Mouse (Mus musculus) E14TG2a.4 (cell line): ENCODE measurements at regions not wholly inside any gene's neighbourhood (a gene's known extent, or its start where the extent isn't known, plus 50 kb on each side); places are given as distances from the start of the nearest gene placed in this dataset.
A peak's percentile ranks its signal among the peaks of the same experiment; 100 is the strongest.

ENCODE experiments used
- H3K27me3 ChIP-seq: 2 replicates; pipeline ENCODE4 v1.6.1; 2014; ENCODE audit warnings: low read length, control low read depth; ENCODE audit not compliant: insufficient read depth
- H3K36me3 ChIP-seq: 2 replicates; pipeline ENCODE4 v1.6.1; 2014; ENCODE audit warnings: low read length, control low read depth; ENCODE audit not compliant: insufficient read depth
- H3K4me1 ChIP-seq: replicated peaks from 2 replicates; pipeline ENCODE4 v1.6.1; 2014; ENCODE audit warnings: low read depth, low read length, control low read depth
- H3K4me3 ChIP-seq: replicated peaks from 2 replicates; pipeline ENCODE4 v1.5.1; 2014; ENCODE audit warnings: mild to moderate bottlenecking, low read length
- H3K9me3 ChIP-seq: 2 replicates; pipeline ENCODE4 v1.6.1; 2014; ENCODE audit warnings: low read length, control low read depth
- CTCF ChIP-seq: conservative IDR thresholded peaks from 2 replicates; pipeline ENCODE4 v1.5.1; 2014; ENCODE audit warnings: low read length
- NANOG ChIP-seq: IDR thresholded peaks from 2 replicates; pipeline ENCODE4 v1.6.1; 2014; ENCODE audit warnings: borderline replicate concordance, low read length, mixed read lengths
- POU5F1 ChIP-seq: IDR thresholded peaks from 2 replicates; pipeline ENCODE4 v1.6.1; 2014; ENCODE audit warnings: low read length, borderline replicate concordance

DNA sequence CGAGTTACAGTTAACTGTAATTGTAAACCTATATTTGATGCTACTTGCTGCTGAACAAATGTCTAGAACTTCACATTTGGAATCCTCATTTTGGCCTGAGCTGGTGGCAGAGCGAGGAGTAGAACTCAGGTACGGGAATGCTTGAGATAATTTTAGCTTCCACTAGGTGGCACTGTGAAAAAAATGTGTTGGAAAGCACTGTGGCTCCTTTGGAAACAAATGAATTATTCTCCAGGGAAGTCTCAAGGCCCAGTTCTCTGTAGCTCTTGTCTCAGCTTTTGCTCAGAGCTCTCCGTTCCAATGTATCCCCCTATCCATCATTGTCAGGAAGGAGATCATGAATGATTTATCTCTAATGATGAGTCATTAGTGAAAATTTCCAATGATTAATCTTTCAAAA is 114.7 kb upstream of the Kcna4 start:
- Histone ChIP-seq H3K4me3 (no peak overlapping the region), H3K27me3 (no peaks in the 10 kb centered on the region), H3K36me3 (no peaks in the 10 kb centered on the region), H3K9me3 (no peaks in the 10 kb centered on the region), H3K4me1 (no peaks in the 10 kb centered on the region)
- TF ChIP-seq NANOG (no peak), CTCF (peak; percentile 38)

DNA sequence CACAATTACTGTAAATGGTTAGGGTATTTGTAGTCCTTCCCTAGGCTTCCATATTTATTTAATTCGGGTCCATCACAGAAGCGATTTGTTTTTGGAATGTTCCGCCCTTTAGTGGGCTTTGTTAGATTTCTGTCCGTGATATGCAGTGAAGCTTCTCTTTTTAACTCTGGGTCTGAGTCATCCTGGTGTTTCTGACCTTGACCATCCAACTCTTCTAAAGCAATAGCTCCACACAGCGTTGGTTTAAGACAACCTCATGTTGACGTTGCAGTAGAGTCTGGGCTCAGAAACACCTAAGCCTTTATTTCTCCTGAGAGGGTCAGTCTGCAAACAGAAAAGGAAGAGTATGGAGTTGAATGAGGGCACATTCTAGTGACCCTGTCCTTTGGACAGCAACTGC is 107.4 kb upstream of the Kcna4 start:
- no peak for TF ChIP-seq NANOG
- no peak for TF ChIP-seq CTCF
- TF ChIP-seq POU5F1: no peak
- no peaks in the 10 kb centered on the region for H3K27me3 ChIP-seq
- no peak overlapping the region for H3K4me3 ChIP-seq
- no peaks in the 10 kb centered on the region for H3K4me1 ChIP-seq
- H3K36me3 ChIP-seq: no peaks in the 10 kb centered on the region
- H3K9me3 ChIP-seq: no peaks in the 10 kb centered on the region

DNA sequence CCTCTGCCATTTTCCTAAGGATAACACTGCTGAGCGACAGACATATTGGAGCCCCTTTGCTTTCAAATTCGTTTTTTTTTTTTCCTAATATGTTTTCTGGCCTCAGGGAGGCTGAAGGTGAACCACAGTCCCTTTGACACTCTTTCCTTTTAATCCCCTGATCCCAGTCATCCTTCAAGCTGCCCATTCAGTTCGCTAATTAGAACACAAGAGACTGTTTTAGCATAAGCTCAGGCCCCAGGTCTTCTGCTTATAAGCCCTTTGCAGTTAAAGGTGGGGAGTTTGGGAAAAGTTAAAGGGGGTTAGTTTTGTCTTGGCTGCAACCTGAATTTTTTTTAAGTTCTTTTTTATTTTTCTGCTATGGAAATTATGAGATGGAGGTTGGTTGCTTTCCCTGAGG is 105.6 kb upstream of the Kcna4 start:
- no peaks in the 10 kb centered on the region for H3K36me3 ChIP-seq
- TF ChIP-seq POU5F1: no peak
- TF ChIP-seq NANOG: no peak
- TF ChIP-seq CTCF: no peak
- H3K27me3 ChIP-seq: no peaks in the 10 kb centered on the region
- no peaks in the 10 kb centered on the region for H3K9me3 ChIP-seq
- H3K4me1 ChIP-seq: no peaks in the 10 kb centered on the region
- H3K4me3 ChIP-seq: no peak overlapping the region

DNA sequence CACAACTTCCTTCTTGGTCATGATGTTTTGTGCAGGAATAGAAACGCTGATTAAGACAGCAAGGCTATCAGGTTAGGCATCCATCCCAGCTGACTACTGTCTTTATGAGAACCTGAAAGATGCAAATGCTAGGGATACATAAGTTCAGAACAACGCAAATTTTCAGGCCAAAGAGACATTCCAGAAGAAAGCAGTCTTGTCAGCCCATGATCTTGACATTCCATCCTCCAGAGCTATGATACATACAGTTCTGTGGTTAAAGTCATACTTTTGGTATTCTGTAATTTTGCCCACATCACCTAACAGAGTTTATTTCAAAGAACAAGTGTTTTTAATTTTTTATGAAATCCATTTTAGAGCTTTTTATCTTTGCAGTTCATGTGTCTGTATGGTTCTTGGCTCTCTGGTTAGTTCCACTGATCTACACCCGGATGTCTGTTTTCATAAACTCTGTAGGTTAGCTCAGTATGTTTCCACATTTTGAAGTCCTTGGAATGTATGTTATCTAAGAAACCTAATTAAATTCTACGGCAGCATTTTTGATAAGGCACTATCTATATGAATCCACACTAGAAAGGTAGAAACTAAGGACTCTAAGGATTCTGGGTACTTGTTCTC is 88.5 kb upstream of the Kcna4 start:
- Histone ChIP-seq H3K27me3 (no peaks in the 10 kb centered on the region), H3K36me3 (no peaks in the 10 kb centered on the region), H3K9me3 (no peaks in the 10 kb centered on the region), H3K4me1 (no peaks in the 10 kb centered on the region), H3K4me3 (no peak overlapping the region)
- no peak for TF ChIP-seq CTCF
- TF ChIP-seq NANOG: no peak
- no peak for TF ChIP-seq POU5F1

DNA sequence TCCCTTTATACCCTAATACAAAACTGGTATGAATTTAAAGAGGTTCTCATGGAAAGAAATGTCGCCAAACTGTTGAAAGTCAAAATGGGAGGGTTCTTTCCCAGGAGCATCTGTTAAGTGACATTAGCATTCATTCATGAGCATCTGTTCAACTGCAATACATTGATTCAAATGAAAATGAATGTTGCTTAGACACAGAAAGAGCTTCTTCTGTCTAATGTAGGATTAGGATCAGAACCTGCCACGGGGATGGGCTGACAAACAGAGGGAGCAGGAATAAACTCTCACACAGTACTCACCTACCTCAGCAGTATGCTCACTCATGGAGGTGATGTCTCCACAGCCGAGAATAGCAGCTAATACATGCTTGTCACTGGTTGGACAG is 88.0 kb upstream of the Kcna4 start:
- TF ChIP-seq POU5F1 (no peak), CTCF (no peak), NANOG (no peak)
- Histone ChIP-seq H3K4me1 (no peaks in the 10 kb centered on the region), H3K36me3 (no peaks in the 10 kb centered on the region), H3K9me3 (no peaks in the 10 kb centered on the region), H3K4me3 (no peak overlapping the region), H3K27me3 (no peaks in the 10 kb centered on the region)

DNA sequence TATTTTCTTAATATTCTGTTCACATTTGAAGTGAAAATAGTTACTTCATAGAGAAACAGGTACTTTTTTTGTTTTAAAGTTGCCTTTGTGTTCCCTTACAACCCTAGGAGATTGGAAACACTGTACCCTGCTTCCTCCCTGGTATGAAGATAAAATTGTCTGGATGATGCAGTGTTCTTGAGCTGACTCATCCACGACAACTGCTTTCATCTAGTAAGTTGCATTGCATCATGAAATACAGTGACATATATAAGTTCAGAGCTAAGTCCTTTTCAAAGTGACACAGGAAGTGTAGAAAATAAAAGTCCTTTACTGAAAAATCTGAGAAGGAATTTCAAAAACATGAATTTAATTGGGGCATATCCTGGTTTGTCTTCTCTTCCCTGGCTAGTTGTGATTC is 68.9 kb upstream of the Kcna4 start:
- TF ChIP-seq CTCF (no peak), POU5F1 (no peak), NANOG (no peak)

DNA sequence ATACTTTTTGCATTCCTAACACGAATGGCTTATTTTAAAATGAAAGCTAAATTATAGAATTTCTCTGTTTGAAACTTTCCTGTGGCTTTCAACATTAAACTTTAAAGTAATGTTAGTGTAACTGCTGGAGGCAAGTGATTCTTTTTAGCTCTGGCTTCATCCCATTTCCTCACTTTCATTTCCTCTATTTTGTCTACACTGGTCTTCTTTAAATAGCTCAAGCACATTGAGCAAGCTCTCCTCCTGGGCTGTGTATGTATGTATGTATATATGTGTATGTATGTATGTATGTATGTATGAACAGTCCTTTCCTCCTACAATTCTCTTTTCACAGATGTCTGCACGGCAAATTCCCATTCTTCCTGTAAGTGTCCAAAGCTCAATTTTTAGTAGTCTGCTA is 65.8 kb upstream of the Kcna4 start:
- TF ChIP-seq CTCF: no peak
- TF ChIP-seq NANOG: no peak
- no peak for TF ChIP-seq POU5F1
- H3K27me3 ChIP-seq: no peaks in the 10 kb centered on the region
- no peaks in the 10 kb centered on the region for H3K9me3 ChIP-seq

More for the DNA sequence above, 68.9 kb upstream of the Kcna4 start:
- Histone ChIP-seq H3K9me3 (no peaks in the 10 kb centered on the region), H3K4me3 (no peak overlapping the region), H3K4me1 (no peaks in the 10 kb centered on the region), H3K27me3 (no peaks in the 10 kb centered on the region), H3K36me3 (no peaks in the 10 kb centered on the region)

DNA sequence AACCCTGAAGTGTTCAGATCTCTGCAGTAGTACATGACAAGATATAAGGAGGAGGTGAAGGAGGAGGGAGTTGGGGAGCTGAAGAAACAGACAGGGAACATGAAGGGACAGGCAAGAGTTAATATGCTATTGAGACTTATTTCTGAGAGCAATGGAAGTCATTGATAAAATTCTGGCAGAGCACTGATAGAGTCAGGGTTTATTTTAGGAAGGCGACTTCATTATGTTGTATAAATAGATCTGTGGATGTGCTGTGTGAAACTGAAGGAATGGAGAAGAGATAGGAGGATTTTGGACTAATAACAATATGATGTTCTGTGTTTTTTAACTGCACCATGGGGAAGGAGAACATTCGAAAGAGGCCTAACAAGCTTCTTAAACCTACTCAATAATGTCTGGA is 63.0 kb upstream of the Kcna4 start:
- H3K36me3 ChIP-seq: no peaks in the 10 kb centered on the region
- H3K27me3 ChIP-seq: no peaks in the 10 kb centered on the region
- no peaks in the 10 kb centered on the region for H3K9me3 ChIP-seq
- TF ChIP-seq CTCF (no peak), NANOG (no peak), POU5F1 (no peak)
- no peaks in the 10 kb centered on the region for H3K4me1 ChIP-seq
- H3K4me3 ChIP-seq: no peak overlapping the region

More for the DNA sequence above, 65.8 kb upstream of the Kcna4 start:
- Histone ChIP-seq H3K4me3 (no peak overlapping the region), H3K4me1 (no peaks in the 10 kb centered on the region), H3K36me3 (no peaks in the 10 kb centered on the region)

DNA sequence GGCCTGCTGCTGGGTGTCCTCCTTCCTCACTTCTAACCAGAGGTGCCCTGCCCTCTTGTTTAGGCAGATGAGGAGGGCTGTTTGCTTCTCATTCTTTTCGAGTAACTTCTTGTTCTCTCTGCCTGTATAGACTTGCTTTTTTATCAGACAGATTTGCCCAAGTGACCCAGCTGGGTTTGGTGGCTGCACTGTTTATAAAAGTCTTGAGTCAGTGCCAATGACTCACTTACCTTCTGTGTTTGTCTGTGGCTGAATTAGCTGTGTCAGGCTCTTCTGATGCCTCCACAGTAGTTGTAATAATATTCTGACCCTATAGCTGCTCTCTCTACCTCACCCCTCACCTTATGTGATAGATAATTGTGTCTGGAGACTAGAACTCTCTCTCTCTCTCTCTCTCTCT is 62.2 kb upstream of the Kcna4 start:
- Histone ChIP-seq H3K4me3 (no peak overlapping the region), H3K27me3 (no peaks in the 10 kb centered on the region), H3K4me1 (no peaks in the 10 kb centered on the region), H3K36me3 (no peaks in the 10 kb centered on the region), H3K9me3 (no peaks in the 10 kb centered on the region)
- TF ChIP-seq POU5F1 (no peak), CTCF (no peak), NANOG (no peak)

DNA sequence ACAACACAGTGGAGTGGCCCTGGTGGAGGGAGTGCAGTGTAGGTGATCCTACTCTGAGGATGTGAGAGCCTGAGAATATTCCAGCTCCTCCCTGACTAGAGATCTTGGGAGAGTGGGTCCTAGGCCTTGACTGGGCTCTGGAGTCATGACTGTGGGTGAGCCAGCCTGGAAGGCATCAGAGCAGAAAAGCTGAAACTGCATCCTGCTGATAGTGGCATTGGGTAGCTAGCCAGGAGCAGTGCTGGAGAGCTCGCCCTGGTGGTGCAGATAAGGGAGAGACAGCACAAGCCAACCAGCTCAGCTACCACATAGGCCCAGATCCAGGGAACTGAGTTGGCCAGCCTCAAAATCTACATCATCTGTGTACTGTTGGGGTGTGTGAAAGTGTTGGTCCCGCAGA is 58.8 kb upstream of the Kcna4 start:
- Histone ChIP-seq H3K36me3 (no peaks in the 10 kb centered on the region), H3K4me1 (no peaks in the 10 kb centered on the region), H3K9me3 (no peaks in the 10 kb centered on the region), H3K4me3 (no peak overlapping the region), H3K27me3 (no peaks in the 10 kb centered on the region)
- TF ChIP-seq NANOG (no peak), POU5F1 (no peak), CTCF (no peak)
